In genomic region chr3:36186510-36186909, GRCm38 (mm10) we compare ENCODE assay signal across 41 mouse cellular contexts. TPM values are rescaled to one million over a fixed set of nuclear protein-coding genes. Genes with fewer than 3 reads are reported as not detected.
"Had no signal": no experiment of that assay in that cellular context is flagged by ENCODE, and none has a peak within 500 bp of the region (broad histone marks: within the 10 kb centered on the region; RNA-seq: fewer than 3 reads in every experiment).

No protein-coding gene starts in this region.

- H3K4me3 ChIP-seq: heart, adult 2 months; heart, embryonic 10.5 days; heart, embryonic 12.5 days; heart, embryonic 13.5 days; hindbrain, embryonic 10.5 days; hindbrain, embryonic 12.5 days; hindbrain, embryonic 13.5 days; hindbrain, embryonic 15.5 days; intestine, embryonic 15.5 days; kidney, embryonic 15.5 days; left cerebral cortex, adult 2 months had no signal

- H3K36me3 ChIP-seq: heart, embryonic 10.5 days; heart, embryonic 12.5 days; heart, embryonic 13.5 days; hindbrain, embryonic 10.5 days; hindbrain, embryonic 12.5 days; hindbrain, embryonic 13.5 days; hindbrain, embryonic 15.5 days; intestine, embryonic 15.5 days; kidney, embryonic 15.5 days had no signal

- ATAC-seq: hindbrain, embryonic 16.5 days; hindbrain, postnatal 0 days; inflammation-experienced regulatory T-cells, adult 6 months; intestine, embryonic 15.5 days; intestine, embryonic 16.5 days; intestine, postnatal 0 days had no signal

- DNase-seq: heart, adult 18-20 months; heart, adult 2 months; heart, postnatal 10 days; heart, postnatal 36 days; kidney, adult 11 months; kidney, adult 18-20 months; kidney, adult 2 months; kidney, adult 8-10 months; kidney, adult 9 months; kidney, postnatal 10 days; kidney, postnatal 14 days; kidney, postnatal 25 days; kidney, postnatal 36 days; kidney, postnatal 4 days; layer of hippocampus, adult 9-11 months; layer of hippocampus, postnatal 36 days had no signal

- H3K27ac ChIP-seq: heart, adult 2 months; heart, embryonic 10.5 days; heart, embryonic 13.5 days; hindbrain, embryonic 10.5 days; hindbrain, embryonic 12.5 days; hindbrain, embryonic 13.5 days; hindbrain, embryonic 14.5 days; hindbrain, embryonic 15.5 days; hindbrain, postnatal 0 days; intestine, embryonic 15.5 days; kidney, embryonic 15.5 days; kidney, postnatal 0 days; left cerebral cortex, adult 2 months had no signal

- H3K9ac ChIP-seq: heart, embryonic 12.5 days; heart, embryonic 13.5 days; hindbrain, embryonic 12.5 days; hindbrain, embryonic 13.5 days; hindbrain, embryonic 14.5 days; hindbrain, embryonic 15.5 days; intestine, embryonic 15.5 days; kidney, embryonic 15.5 days had no signal

- H3K4me1 ChIP-seq: heart, embryonic 10.5 days; heart, embryonic 12.5 days; hindbrain, embryonic 10.5 days; hindbrain, embryonic 12.5 days; hindbrain, embryonic 13.5 days; hindbrain, embryonic 15.5 days; intestine, embryonic 15.5 days; kidney, embryonic 15.5 days had no signal

- H3K9me3 ChIP-seq: heart, embryonic 10.5 days; heart, embryonic 12.5 days; heart, embryonic 13.5 days; hindbrain, embryonic 10.5 days; hindbrain, embryonic 12.5 days; hindbrain, embryonic 13.5 days; hindbrain, embryonic 15.5 days; intestine, embryonic 15.5 days; kidney, embryonic 15.5 days had no signal

- H3K27me3 ChIP-seq: heart, embryonic 12.5 days; heart, embryonic 13.5 days; hindbrain, embryonic 12.5 days; hindbrain, embryonic 13.5 days; hindbrain, embryonic 15.5 days; intestine, embryonic 15.5 days; kidney, embryonic 15.5 days had no signal

- H3K4me2 ChIP-seq: heart, embryonic 11.5 days; heart, embryonic 12.5 days; heart, embryonic 13.5 days; hindbrain, embryonic 12.5 days; hindbrain, embryonic 13.5 days; hindbrain, embryonic 14.5 days; hindbrain, embryonic 15.5 days; intestine, embryonic 15.5 days; kidney, embryonic 15.5 days had no signal

RNA-seq across cellular contexts. Expression of gene Qrfpr, which starts 35.6 kb away (rescaled TPM):
- total RNA-seq: heart, adult 18-20 months; heart, adult 2 months; heart, postnatal 10 days; heart, postnatal 25 days; heart, postnatal 36 days; hematopoietic stem cell, adult 5-6 weeks had no signal
- polyA plus RNA-seq: heart, adult 2 months; heart, embryonic 12.5 days; heart, embryonic 14.5 days; hindbrain, embryonic 10.5 days; inflammation-experienced regulatory T-cells, adult 6 months; intestine, embryonic 14.5 days; intestine, embryonic 15.5 days; intestine, embryonic 16.5 days; kidney, adult 2 months; kidney, embryonic 14.5 days; kidney, embryonic 15.5 days; kidney, embryonic 16.5 days; kidney, postnatal 0 days; large intestine, adult 2 months had no signal
